10 mouse cellular contexts compared by ENCODE assay signal in genomic region chr11:88481092-88481601, GRCm38 (mm10).
DNase-seq lines count a peak whose midpoint lies in the region; ATAC-seq and TF ChIP-seq lines count a peak whose summit lies in the region.
"Had no signal": no experiment of that assay in that cellular context is flagged by ENCODE, and none has a peak within 500 bp of the region (broad histone marks: within the 10 kb centered on the region; RNA-seq: fewer than 3 reads in every experiment).

No protein-coding gene starts in this region.

- peak overlapping the region; percentile 80 for H3K27ac ChIP-seq in heart, embryonic 10.5 days
- H3K27ac ChIP-seq in lung, postnatal 0 days (ENCODE audit: low read length): no peak overlapping the region
- peak overlapping the region; percentile 96 for H3K27ac ChIP-seq in midbrain, embryonic 10.5 days (replicated peaks)
- H3K27ac ChIP-seq: liver, embryonic 15.5 days had no signal

- H3K9me3 ChIP-seq in heart, embryonic 10.5 days: no peaks in the 10 kb centered on the region
- H3K9me3 ChIP-seq in lung, postnatal 0 days (ENCODE audit: low read length): no peaks in the 10 kb centered on the region
- no peaks in the 10 kb centered on the region for H3K9me3 ChIP-seq in midbrain, embryonic 10.5 days (replicated peaks)
- H3K9me3 ChIP-seq: liver, embryonic 15.5 days had no signal

- ATAC-seq in lung, postnatal 0 days: no peak
- ATAC-seq in cerebellum, adult (ENCODE audit: insufficient number of reproducible peaks, low FRiP score, low TSS enrichment): no peak

- H3K4me2 ChIP-seq in lung, postnatal 0 days (replicated peaks; ENCODE audit: low read depth, low read length): 0 out of 2 replicates have a peak overlapping the region, but pooled peaks have one; percentile 0
- H3K4me2 ChIP-seq: liver, embryonic 15.5 days had no signal

- peaks cover 12% of the 10 kb centered on the region for H3K36me3 ChIP-seq in heart, embryonic 10.5 days
- H3K36me3 ChIP-seq in lung, postnatal 0 days (ENCODE audit: insufficient read depth, low read length): no peaks in the 10 kb centered on the region
- peaks cover 43% of the 10 kb centered on the region for H3K36me3 ChIP-seq in midbrain, embryonic 10.5 days
- H3K36me3 ChIP-seq: liver, embryonic 15.5 days had no signal

- no peaks in the 10 kb centered on the region for H3K27me3 ChIP-seq in heart, embryonic 10.5 days (ENCODE audit: insufficient read depth, poor library complexity, severe bottlenecking)
- H3K27me3 ChIP-seq in lung, postnatal 0 days (replicated peaks; ENCODE audit: insufficient read depth, low read length): no peaks in the 10 kb centered on the region
- no peaks in the 10 kb centered on the region for H3K27me3 ChIP-seq in midbrain, embryonic 10.5 days (ENCODE audit: low read depth, poor library complexity, severe bottlenecking)
- H3K27me3 ChIP-seq: liver, embryonic 15.5 days had no signal

- TF ChIP-seq EP300 in lung, postnatal 0 days (IDR thresholded peaks at IDR 0.05): no peak

- no peak for DNase-seq in heart, embryonic 10.5 days (ENCODE audit: low spot score)
- no peak for DNase-seq in heart, postnatal 14 days
- DNase-seq in lung, postnatal 0 days (ENCODE audit: low spot score): no peak
- no peak for DNase-seq in lung, postnatal 36 days
- DNase-seq in midbrain, embryonic 10.5 days (ENCODE audit: low spot score): no peak
- no peak for DNase-seq in thymus, adult 18-20 months
- DNase-seq in embryo, embryonic 9.5 days (ENCODE audit: extremely low spot score): no peak
- DNase-seq: gastrocnemius, postnatal 10 days had no signal

- TF ChIP-seq CTCF in lung, postnatal 0 days (IDR thresholded peaks at IDR 0.05): no peak

- H3K9ac ChIP-seq in lung, postnatal 0 days (replicated peaks; ENCODE audit: low read depth): no peak overlapping the region
- H3K9ac ChIP-seq: liver, embryonic 15.5 days had no signal

- intact Hi-C loops in heart, postnatal 14 days (cut with DNase I): no loop called here

- 67% methylated on average over 9 of the region's 9 CpGs for WGBS in heart, embryonic 10.5 days
- WGBS in lung, postnatal 0 days: 57% methylated on average over 9 of the region's 9 CpGs
- WGBS in midbrain, embryonic 10.5 days: 29% methylated on average over 9 of the region's 9 CpGs

- H3K4me1 ChIP-seq in heart, embryonic 10.5 days: peaks cover 74% of the 10 kb centered on the region
- 0 out of 2 replicates have a peak, but pooled peaks cover 6% of the 10 kb centered on the region for H3K4me1 ChIP-seq in lung, postnatal 0 days (ENCODE audit: insufficient read depth, low read depth, low read length)
- peaks cover 90% of the 10 kb centered on the region for H3K4me1 ChIP-seq in midbrain, embryonic 10.5 days

- H3K4me3 ChIP-seq in heart, embryonic 10.5 days: peak overlapping the region; percentile 24; the same call in 1 of the 2 replicates
- no peak overlapping the region for H3K4me3 ChIP-seq in lung, postnatal 0 days (ENCODE audit: low read depth, low read length)
- H3K4me3 ChIP-seq in midbrain, embryonic 10.5 days: peak overlapping the region; percentile 42
- H3K4me3 ChIP-seq: liver, embryonic 15.5 days had no signal
